8 mouse cellular contexts compared by ENCODE assay signal in genomic region chr16:18617370-18618065, GRCm38 (mm10). TPM values are rescaled to one million over a fixed set of nuclear protein-coding genes. Genes with fewer than 3 reads are reported as not detected.
DNase-seq lines count a peak whose midpoint lies in the region; ATAC-seq lines count a peak whose summit lies in the region.

No protein-coding gene starts in this region.

- intact Hi-C loops in gastrocnemius, postnatal 14 days (cut with DNase I; ENCODE audit: low total_unique reads): loop anchor here (2.0 to 10.0 kb wide), 2 partner anchors 177 to 273 kb away; partner anchors contain the start of genes Arvcf and Tango2
- intact Hi-C loops in left cerebral cortex, postnatal 14 days (cut with DNase I): loop anchor here (1.0 to 5.0 kb wide), 2 partner anchors 174 to 270 kb away; partner anchors contain the start of genes Arvcf and Tango2

- ATAC-seq in inflammation-experienced regulatory T-cells, adult 6 months: peak; percentile 90

- peak; percentile 92 for DNase-seq in adipocyte (ENCODE audit: low spot score)
- peak; percentile 94 for DNase-seq in embryo, embryonic 10 days (ENCODE audit: low spot score)
- peak; percentile 83 for DNase-seq in gastrocnemius, postnatal 14 days
- DNase-seq in left cerebral cortex, postnatal 14 days (ENCODE audit: low spot score in 2 of 2): peak; percentile 89 to 94
- peak; percentile 91 for DNase-seq in mesoderm, embryonic 11.5 days (ENCODE audit: low read depth, low spot score)
- DNase-seq in right cerebral cortex, postnatal 25 days: peak; percentile 88
- DNase-seq in urinary bladder, postnatal 4 days (ENCODE audit: low spot score in 2 of 2): peak; percentile 74 to 87

RNA-seq across cellular contexts. Expression of gene Gp1bb, which starts 4.7 kb away (rescaled TPM):
- total RNA-seq in gastrocnemius, postnatal 14 days (2021): not detected
- polyA plus RNA-seq in inflammation-experienced regulatory T-cells, adult 6 months (2017; shearing (Covaris generic)): not detected
- 1 to 10 TPM; 1.8 to 2.5 TPM for total RNA-seq in left cerebral cortex, postnatal 14 days (2021)

RNA-seq across cellular contexts. Expression of gene Gm49601, which starts 8.7 kb away (rescaled TPM):
- 1 to 10 TPM; 1.0 to 1.7 TPM for total RNA-seq in gastrocnemius, postnatal 14 days (2021)
- not detected for polyA plus RNA-seq in inflammation-experienced regulatory T-cells, adult 6 months (2017; shearing (Covaris generic))
- 100 to 1,000 TPM; 216 to 232 TPM for total RNA-seq in left cerebral cortex, postnatal 14 days (2021)

RNA-seq across cellular contexts. Expression of gene Sept5, which starts 12.2 kb away (rescaled TPM):
- total RNA-seq in gastrocnemius, postnatal 14 days (2021): 1 to 10 TPM; 6.0 to 8.4 TPM
- under 1 TPM; 0.72 to 0.78 (median 0.77) TPM for polyA plus RNA-seq in inflammation-experienced regulatory T-cells, adult 6 months (2017; shearing (Covaris generic))
- total RNA-seq in left cerebral cortex, postnatal 14 days (2021): 100 to 1,000 TPM; 866 to 932 TPM

RNA-seq across cellular contexts. Expression of gene Tbx1, which starts 27.0 kb away (rescaled TPM):
- total RNA-seq in gastrocnemius, postnatal 14 days (2021): 1 to 10 TPM in 1 of 2 experiments, under 1 TPM in 1; 0.78 to 3.1 TPM
- not detected for polyA plus RNA-seq in inflammation-experienced regulatory T-cells, adult 6 months (2017; shearing (Covaris generic))
- 1 to 10 TPM; 2.0 to 2.2 TPM for total RNA-seq in left cerebral cortex, postnatal 14 days (2021)

Comparison
In these comparisons a context has a peak if more than half of its experiments do, and no peak if none do; other contexts are left out.
1. Peak in every context shown above with its lines: DNase-seq and ATAC-seq.
2. RNA of gene Gm49601, which starts 8.7 kb away (total RNA-seq): 216 to 232 TPM in left cerebral cortex, postnatal 14 days; 1.0 to 1.7 TPM in gastrocnemius, postnatal 14 days; every median in the first group is over 10 times any median in the second.
3. RNA of gene Sept5, which starts 12.2 kb away (total RNA-seq): 866 to 932 TPM in left cerebral cortex, postnatal 14 days; 6.0 to 8.4 TPM in gastrocnemius, postnatal 14 days; every median in the first group is over 10 times any median in the second.